Mouse (Mus musculus) neural tube, embryonic 13.5 days (tissue): ENCODE measurements around the gene Atp23. TPM values are rescaled to one million over a fixed set of nuclear protein-coding genes. Genes with fewer than 3 reads are reported as not detected.
"Not testable (repeated sequence)": the region's sequence is repeated elsewhere in the genome, so short reads cannot be mapped to it uniquely, and the experiment has no call there.

ENCODE experiments used
- ATAC-seq: fragments of 200-750 bp; cut with Nextera tagmentation; 2 replicates; pipeline ENCODE4 v1.8.0; 2017; ENCODE audit warnings: low read depth, mild to moderate bottlenecking, moderate TSS enrichment, moderate library complexity
- H3K27ac ChIP-seq: fragments of 300-500 bp; sonication (generic); replicated peaks from 2 replicates; pipeline ENCODE4 v1.5.1; 2015; ENCODE audit warnings: moderate library complexity, mild to moderate bottlenecking, inconsistent platforms
- H3K27me3 ChIP-seq: fragments of 300-500 bp; sonication (generic); 2 replicates; pipeline ENCODE4 v1.6.1; 2015; ENCODE audit warnings: mild to moderate bottlenecking, inconsistent platforms
- H3K36me3 ChIP-seq: fragments of 300-500 bp; sonication (generic); 2 replicates; pipeline ENCODE4 v1.6.1; 2015; ENCODE audit warnings: mild to moderate bottlenecking, inconsistent platforms
- H3K4me1 ChIP-seq: fragments of 300-500 bp; sonication (generic); replicated peaks from 2 replicates; pipeline ENCODE4 v1.6.1; 2015; ENCODE audit warnings: inconsistent platforms
- H3K4me2 ChIP-seq: fragments of 300-500 bp; sonication (generic); 2 replicates; pipeline ENCODE4 v1.6.1; 2015; ENCODE audit warnings: inconsistent platforms, mild to moderate bottlenecking, moderate library complexity
- H3K4me3 ChIP-seq: fragments of 300-500 bp; sonication (generic); 2 replicates; pipeline ENCODE4 v1.5.1; 2015; ENCODE audit warnings: mild to moderate bottlenecking, inconsistent platforms
- H3K9ac ChIP-seq: fragments of 300-500 bp; sonication (generic); 2 replicates; pipeline ENCODE4 v1.6.1; 2015; ENCODE audit warnings: moderate library complexity, mild to moderate bottlenecking, inconsistent platforms
- H3K9me3 ChIP-seq: fragments of 300-500 bp; sonication (generic); 2 replicates; pipeline ENCODE4 v1.6.1; 2016; ENCODE audit warnings: inconsistent platforms
- WGBS: fragments of 180-500 bp; shearing (Covaris S2); methylation state at CpG from one replicate; pipeline ENCODE4 v1.1.7; 2015; 5-methylcytosine and 5-hydroxymethylcytosine counted together
- polyA plus RNA-seq: library from polyadenylated mRNA; unstranded; fragments of >200 nt; fragmentation: Nextera tagmentation; extraction: Ambion mirVana; gene quantifications from 2 replicates; pipeline ENCODE4 v1.2.1, GENCODE M21; 2015

Gene Atp23
- polyA plus RNA-seq, 1 experiment from 2014 or later = 10.5 TPM

DNA sequence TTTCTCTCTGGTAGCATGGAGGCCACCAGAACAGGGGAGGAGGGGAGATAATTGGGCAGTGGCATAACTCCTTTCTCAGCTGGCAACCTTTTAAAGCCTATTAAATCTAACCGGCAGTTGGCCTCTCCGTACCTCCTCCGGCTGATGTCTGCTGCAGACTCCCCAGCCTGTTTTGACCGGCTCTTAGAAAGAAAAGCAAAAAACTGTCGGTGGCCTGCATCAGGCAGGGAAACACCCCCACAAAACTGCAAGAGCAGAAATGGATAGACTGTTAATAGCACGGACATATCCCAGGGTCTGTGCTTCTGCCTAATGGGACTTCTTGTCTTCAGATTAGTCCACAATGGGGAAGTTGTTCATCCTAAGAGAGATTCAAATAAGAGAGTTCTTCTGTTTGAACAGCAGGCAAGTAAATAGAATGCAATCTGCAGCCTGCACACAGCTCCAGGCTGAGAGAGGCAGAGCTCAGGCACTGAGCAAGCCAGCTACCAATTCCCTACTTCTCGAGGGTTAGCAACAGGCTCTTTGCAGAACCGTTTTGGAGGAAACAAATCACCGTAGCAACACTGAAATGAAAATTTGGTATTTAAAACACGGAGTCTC, 55.7 kb downstream of the Atp23 start:
- Histone ChIP-seq H3K4me3 (no peak overlapping the region), H3K27ac (peak overlapping the region; percentile 43), H3K4me2 (peak overlapping the region; percentile 29), H3K27me3 (no peaks in the 10 kb centered on the region), H3K9ac (no peak overlapping the region; the same call in 1 of the 2 replicates), H3K9me3 (peaks cover 8% of the 10 kb centered on the region), H3K4me1 (peaks cover 19% of the 10 kb centered on the region), H3K36me3 (no peaks in the 10 kb centered on the region)
- WGBS = 16% methylated on average over 10 of the region's 10 CpGs
- ATAC-seq = peak; percentile 50

GRCm38 (mm10) chr10:126844689-126845088, 56.5 kb downstream of the Atp23 start:
- Histone ChIP-seq H3K27ac (no peak overlapping the region), H3K4me3 (no peak overlapping the region), H3K9ac (no peak overlapping the region), H3K36me3 (no peaks in the 10 kb centered on the region), H3K4me1 (peaks cover 19% of the 10 kb centered on the region), H3K9me3 (peaks cover 8% of the 10 kb centered on the region), H3K4me2 (peak overlapping the region; percentile 29), H3K27me3 (no peaks in the 10 kb centered on the region)
- 40% methylated on average over 12 of the region's 12 CpGs for WGBS
- no peak for ATAC-seq

GRCm38 (mm10) chr10:126840266-126840665, 60.9 kb downstream of the Atp23 start:
- H3K27me3 ChIP-seq = no peaks in the 10 kb centered on the region
- no peak overlapping the region for H3K27ac ChIP-seq
- no peak overlapping the region for H3K4me2 ChIP-seq
- H3K9ac ChIP-seq = no peak overlapping the region
- peaks cover 8% of the 10 kb centered on the region for H3K9me3 ChIP-seq
- no peaks in the 10 kb centered on the region for H3K36me3 ChIP-seq
- H3K4me3 ChIP-seq = no peak overlapping the region
- H3K4me1 ChIP-seq = peaks cover 8% of the 10 kb centered on the region
- no peak for ATAC-seq

DNA sequence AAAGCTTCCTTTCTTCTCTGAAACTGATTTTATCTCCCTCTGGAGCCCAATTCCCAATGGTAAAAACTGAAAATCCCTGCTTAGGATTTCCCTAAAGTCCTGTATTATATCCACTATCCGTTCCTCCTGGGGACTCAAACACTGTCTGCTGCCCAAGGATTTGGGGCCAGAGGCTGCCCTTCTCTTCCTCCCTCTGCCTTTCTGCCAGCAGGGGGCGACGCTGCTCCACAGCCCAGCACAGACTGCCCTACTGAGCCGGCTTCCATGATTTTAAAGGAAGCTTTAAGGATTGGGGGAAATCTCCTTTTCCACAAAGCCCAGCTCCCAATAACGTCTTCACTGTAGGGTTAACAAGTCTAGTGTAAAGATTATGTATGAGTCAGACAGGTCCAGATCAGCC, 68.1 kb downstream of the Atp23 start:
- Histone ChIP-seq H3K27ac (no peak overlapping the region), H3K9me3 (no peaks in the 10 kb centered on the region), H3K27me3 (no peaks in the 10 kb centered on the region), H3K4me2 (no peak overlapping the region), H3K36me3 (no peaks in the 10 kb centered on the region), H3K4me3 (no peak overlapping the region), H3K4me1 (peaks cover 9% of the 10 kb centered on the region; the same call in 1 of the 2 replicates), H3K9ac (no peak overlapping the region)
- WGBS = 35% methylated on average over 5 of the region's 5 CpGs
- ATAC-seq = no peak

DNA sequence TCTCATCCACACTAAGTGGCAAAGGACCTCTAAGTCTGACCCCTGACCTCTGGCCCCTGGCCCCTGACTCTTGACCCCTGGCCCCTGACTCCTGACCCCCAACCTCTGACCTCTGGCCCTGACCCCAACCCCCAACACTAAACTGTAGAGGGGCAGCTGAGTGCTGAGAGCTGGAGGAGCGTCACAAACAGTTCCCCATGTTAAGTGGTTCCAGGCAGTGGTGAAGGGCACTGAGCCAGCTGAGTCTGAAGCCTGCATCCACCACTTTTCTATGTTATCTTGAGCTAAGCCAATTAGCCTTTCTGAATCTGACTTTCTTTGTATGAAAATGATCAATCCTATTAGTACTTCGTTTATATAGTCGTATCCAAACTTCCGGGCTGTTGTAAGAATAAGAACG, 69.8 kb downstream of the Atp23 start:
- Histone ChIP-seq H3K27me3 (no peaks in the 10 kb centered on the region), H3K9me3 (no peaks in the 10 kb centered on the region), H3K36me3 (no peaks in the 10 kb centered on the region), H3K4me2 (no peak overlapping the region), H3K27ac (no peak overlapping the region), H3K4me1 (peaks cover 11% of the 10 kb centered on the region; the same call in 1 of the 2 replicates), H3K4me3 (no peak overlapping the region), H3K9ac (no peak overlapping the region)
- no peak for ATAC-seq
- 92% methylated on average over 5 of the region's 5 CpGs for WGBS

- Histone ChIP-seq H3K27me3 (no peaks in the 10 kb centered on the region), H3K9ac (no peak overlapping the region), H3K36me3 (no peaks in the 10 kb centered on the region), H3K4me1 (peaks cover 11% of the 10 kb centered on the region; the same call in 1 of the 2 replicates), H3K9me3 (no peaks in the 10 kb centered on the region), H3K4me3 (no peak overlapping the region), H3K27ac (peak overlapping the region; percentile 46; the same call in 1 of the 2 replicates), H3K4me2 (no peak overlapping the region)
- peak; percentile 36; the same call in 1 of the 2 replicates for ATAC-seq
- 50% methylated on average over 7 of the region's 7 CpGs for WGBS
Measured at GRCm38 (mm10) chr10:126828618-126829017, 72.5 kb downstream of the Atp23 start.

GRCm38 (mm10) chr10:126827941-126828593, 73.1 kb downstream of the Atp23 start:
- no peaks in the 10 kb centered on the region for H3K36me3 ChIP-seq
- no peak overlapping the region for H3K4me3 ChIP-seq
- H3K9ac ChIP-seq = no peak overlapping the region
- H3K9me3 ChIP-seq = no peaks in the 10 kb centered on the region
- peaks cover 17% of the 10 kb centered on the region for H3K4me1 ChIP-seq
- 32% methylated on average over 8 of the region's 8 CpGs for WGBS
- ATAC-seq = peak; percentile 86
- no peak overlapping the region for H3K4me2 ChIP-seq
- peak overlapping the region; percentile 46 for H3K27ac ChIP-seq
- no peaks in the 10 kb centered on the region for H3K27me3 ChIP-seq

- no peak overlapping the region for H3K4me2 ChIP-seq
- WGBS = 96% methylated on average over 6 of the region's 6 CpGs
- ATAC-seq = no peak
- H3K36me3 ChIP-seq = no peaks in the 10 kb centered on the region
- no peaks in the 10 kb centered on the region for H3K27me3 ChIP-seq
- H3K9me3 ChIP-seq = no peaks in the 10 kb centered on the region
- H3K4me1 ChIP-seq = peaks cover 24% of the 10 kb centered on the region
- no peak overlapping the region for H3K27ac ChIP-seq
- H3K9ac ChIP-seq = no peak overlapping the region
- H3K4me3 ChIP-seq = no peak overlapping the region
Measured at GRCm38 (mm10) chr10:126826982-126827381, 74.2 kb downstream of the Atp23 start.

GRCm38 (mm10) chr10:126826216-126826615, 74.9 kb downstream of the Atp23 start:
- H3K36me3 ChIP-seq, H3K27ac ChIP-seq, H3K27me3 ChIP-seq, H3K4me3 ChIP-seq, H3K9me3 ChIP-seq, H3K4me2 ChIP-seq, H3K9ac ChIP-seq, ATAC-seq: not testable (repeated sequence)
- H3K4me1 ChIP-seq = peaks cover 24% of the 10 kb centered on the region
- 90% methylated on average over 8 of the region's 8 CpGs for WGBS

GRCm38 (mm10) chr10:126822418-126822817, 78.7 kb downstream of the Atp23 start:
- Histone ChIP-seq H3K9me3 (no peaks in the 10 kb centered on the region), H3K36me3 (no peaks in the 10 kb centered on the region), H3K27ac (no peak overlapping the region), H3K4me1 (peaks cover 13% of the 10 kb centered on the region), H3K27me3 (no peaks in the 10 kb centered on the region), H3K4me2 (no peak overlapping the region), H3K4me3 (no peak overlapping the region), H3K9ac (no peak overlapping the region)
- WGBS = 54% methylated on average over 3 of the region's 3 CpGs
- ATAC-seq = no peak
